Mouse (Mus musculus): ENCODE measurements at regions not wholly inside any gene's neighbourhood (a gene's known extent, or its start where the extent isn't known, plus 50 kb on each side); places are given as distances from the start of the nearest gene placed in this dataset.

GRCm38 (mm10) chr11:43960348-43961105 lies 59.5 kb upstream of the Adra1b start:
- no peak for TF ChIP-seq CTCF (IDR thresholded peaks at IDR 0.05; ENCODE audit: control insufficient read depth, insufficient read depth, insufficient read length)
- TF ChIP-seq CEBPB (IDR thresholded peaks at IDR 0.05; ENCODE audit: low read depth) = no peak
- no peak for TF ChIP-seq USF1 (IDR thresholded peaks at IDR 0.05; ENCODE audit: low read depth)
- TF ChIP-seq MYOD1 (IDR thresholded peaks at IDR 0.05; ENCODE audit: control insufficient read depth, insufficient read length, low read depth) = no peak

Data from C2C12 (cell line).